Mouse (Mus musculus): ENCODE data around the gene Mical2.

Mical2 gene

DNA sequence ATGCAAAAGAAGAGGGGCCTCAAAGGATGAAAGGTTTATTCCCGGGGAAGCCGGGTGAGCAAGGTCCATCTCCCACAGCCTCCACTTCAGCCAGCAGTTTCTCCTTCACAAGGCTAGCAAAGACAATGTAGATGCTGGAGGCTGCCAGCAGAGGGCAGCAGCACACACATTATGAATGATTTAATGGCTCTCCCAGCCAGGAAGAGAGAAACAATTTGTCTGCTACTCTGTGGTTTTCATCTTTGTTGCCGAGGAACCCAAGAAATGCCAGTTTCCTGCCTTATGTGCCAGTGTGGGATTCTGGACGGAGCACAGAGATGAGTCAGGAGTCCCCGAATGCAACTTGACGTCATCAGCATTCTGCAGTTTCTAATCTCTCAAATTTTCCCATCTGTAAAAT is 174.5 kb downstream of the Mical2 start:
- peak; percentile 82 for DNase-seq (ENCODE audit: low spot score)

DNA sequence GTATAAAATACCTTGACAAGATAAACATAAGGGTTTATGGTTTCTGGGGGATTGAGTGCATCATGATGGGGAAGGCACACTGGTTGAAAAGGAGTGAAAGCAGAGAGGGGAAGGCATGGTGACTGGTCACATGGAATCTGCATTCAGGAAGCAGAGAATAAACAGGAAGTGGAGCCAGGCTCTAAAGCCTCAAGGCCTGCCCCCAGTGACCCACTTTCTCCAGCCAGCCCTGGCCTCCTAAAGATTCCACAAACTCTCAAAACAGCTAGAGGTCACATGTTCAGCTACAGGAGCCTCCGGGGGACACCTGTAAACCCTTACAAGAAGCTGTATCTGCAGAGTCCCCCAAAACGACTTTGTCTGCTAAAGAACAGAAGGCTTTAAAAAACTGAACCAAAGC is 179.4 kb downstream of the Mical2 start:
- DNase-seq (ENCODE audit: low spot score), result peak; percentile 17

DNA sequence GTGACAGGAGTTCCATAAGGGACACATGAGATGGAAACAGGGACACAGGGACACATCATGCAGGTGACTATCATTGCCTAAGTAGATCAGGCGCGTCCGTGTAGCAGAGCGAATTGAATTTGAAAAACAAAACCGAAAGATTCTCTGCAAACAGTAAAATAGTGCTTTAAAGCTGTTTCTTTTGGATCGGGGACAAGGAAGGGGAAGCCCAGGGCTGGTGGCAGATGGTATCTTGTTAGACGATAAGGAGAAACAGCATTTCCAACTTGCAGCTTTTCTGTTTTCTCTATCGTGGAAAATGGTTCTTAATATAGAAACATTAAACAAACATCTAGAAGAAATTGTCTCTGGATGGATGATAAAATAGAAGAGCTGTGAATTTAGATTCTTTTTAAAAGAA is 179.9 kb downstream of the Mical2 start:
- DNase-seq (ENCODE audit: low spot score), result peak; percentile 21

DNA sequence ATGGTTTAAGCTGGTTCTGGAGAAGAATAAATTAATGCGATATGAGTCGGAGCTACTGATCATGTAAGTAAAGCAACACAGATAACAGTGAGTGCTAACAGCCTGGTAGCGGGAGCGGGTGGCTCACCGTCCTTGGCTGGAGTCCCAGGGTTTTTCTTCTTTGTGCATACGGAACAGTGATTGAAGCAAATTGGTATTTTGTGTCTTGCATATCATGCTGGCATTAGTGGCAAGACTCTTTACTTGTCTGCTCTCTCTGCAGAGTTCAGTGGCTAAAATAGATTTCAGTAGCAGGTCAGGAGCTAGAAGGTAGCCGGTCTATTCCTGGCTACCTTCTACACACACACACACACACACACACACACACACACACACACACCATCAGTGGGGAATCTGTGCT is 181.9 kb downstream of the Mical2 start:
- peak; percentile 49 for DNase-seq (ENCODE audit: low spot score)

DNA sequence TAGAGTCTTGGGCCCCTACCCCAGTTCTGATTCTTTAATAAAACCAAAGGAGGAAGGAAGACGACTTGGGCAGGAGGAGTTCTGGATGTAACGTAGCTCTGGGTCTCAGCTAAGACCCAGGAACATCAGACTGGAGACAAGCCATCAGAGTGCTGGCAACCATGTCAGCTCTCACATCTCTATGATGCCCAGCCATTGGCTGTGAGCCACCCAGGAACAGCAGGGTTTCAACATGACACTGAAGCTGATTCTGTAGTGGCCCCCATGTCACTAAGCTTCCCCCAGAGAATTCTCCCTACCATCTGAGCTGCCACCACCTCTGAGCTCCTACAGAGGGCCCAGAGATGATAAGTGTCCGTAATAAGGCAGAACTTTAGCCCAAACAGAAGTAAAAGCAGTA is 184.3 kb downstream of the Mical2 start:
- no peak for DNase-seq (ENCODE audit: low spot score)

DNA sequence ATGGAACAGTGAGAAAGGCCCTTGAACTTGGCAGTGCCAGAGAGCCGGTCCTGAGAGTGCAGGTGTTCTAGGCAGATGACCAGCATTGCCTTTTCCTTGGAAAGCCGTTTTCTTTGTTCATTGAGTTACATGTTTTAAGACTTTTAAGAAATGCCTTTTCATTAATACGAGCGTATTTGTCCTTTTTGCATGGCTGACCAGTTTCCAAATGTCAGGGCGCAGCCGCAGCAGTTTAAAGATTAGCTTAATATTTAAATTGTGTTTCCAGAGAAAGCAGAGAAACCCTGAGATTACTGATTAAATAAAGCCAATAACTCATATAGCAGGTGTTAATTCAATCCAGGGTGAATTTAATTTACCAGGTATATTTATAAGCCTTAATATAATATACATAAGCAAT is 187.6 kb downstream of the Mical2 start:
- DNase-seq (ENCODE audit: low spot score), result no peak

DNA sequence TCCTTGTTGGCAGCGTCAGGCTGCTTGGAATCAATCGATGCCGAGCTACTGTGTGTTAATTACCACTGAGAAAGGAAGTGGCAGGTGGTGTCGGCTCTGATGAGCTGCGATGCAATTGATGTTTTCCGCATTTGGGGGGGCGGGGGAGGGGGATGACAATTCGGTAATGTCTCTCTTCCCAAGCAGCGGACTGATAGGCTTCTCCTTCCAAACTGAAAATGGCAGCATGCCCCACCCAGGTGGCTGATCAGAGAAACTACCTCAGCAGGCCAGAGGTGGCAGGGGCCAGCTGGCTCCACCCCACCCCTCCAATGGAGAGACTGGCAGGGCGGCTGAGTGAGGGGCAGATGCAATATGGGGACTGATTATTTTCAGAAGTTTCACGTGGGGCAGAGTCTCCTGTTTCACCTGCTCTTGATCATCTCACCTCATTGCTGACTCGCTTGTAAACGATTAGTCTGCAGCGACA is 190.4 kb downstream of the Mical2 start:
- no peak for DNase-seq (ENCODE audit: low spot score)

DNA sequence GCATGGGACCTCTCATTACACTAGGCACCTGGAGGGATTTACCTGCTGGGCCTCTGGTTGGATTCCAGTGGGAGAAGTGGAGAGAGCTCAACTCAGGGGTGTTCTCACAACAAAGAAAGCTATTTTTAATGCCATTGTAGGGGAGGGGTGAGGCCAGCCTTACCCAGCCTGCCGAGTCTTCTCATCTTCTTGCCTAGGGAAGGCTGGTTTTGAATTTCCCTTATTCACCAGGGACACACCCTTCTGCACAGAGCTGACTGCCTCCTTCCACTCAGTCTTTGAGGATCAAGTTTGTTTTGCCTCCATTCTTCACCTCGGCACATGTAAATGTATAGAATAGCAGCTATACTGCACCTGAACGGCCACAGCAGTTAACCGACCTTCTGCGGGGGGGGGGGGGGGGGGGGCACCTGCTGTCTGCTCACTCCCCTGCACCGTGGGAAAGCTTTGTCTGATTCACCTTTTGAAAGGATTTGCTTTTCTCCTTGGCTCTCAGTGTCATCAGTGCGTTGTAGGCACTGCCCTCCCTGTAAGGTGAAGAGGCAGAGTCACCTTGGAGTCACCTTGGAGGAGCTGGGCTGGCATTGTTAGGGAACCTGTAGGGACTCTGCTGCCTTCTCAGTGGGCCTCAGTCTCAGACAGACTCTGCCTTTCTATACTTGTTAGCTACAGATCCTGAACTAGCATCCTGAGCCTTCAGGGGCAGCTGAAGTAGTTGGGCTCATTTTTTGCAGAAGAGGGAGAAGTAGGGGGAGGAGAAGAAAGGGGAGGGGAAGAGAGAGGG is 191.3 kb downstream of the Mical2 start:
- no peak for DNase-seq (ENCODE audit: low spot score)

DNA sequence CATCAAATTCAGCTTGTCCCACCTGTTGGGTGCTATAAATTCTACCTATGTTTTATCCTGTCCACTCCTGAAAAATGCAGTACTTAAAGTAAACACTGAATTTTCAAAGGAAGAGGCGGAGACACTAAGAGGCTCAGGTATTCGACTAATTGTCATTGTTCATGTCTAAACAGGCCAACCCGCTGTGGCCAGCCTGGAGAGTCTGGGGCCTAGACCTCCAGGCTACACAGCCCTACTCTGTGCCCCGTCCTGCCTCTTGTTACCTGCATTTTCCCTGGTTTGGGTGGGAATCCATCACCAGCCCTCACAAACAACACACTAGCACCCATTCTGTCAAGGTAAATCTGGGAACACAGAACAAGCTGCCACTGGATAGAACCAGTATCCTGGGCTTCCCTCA is 191.9 kb downstream of the Mical2 start:
- no peak for DNase-seq (ENCODE audit: low spot score)

DNA sequence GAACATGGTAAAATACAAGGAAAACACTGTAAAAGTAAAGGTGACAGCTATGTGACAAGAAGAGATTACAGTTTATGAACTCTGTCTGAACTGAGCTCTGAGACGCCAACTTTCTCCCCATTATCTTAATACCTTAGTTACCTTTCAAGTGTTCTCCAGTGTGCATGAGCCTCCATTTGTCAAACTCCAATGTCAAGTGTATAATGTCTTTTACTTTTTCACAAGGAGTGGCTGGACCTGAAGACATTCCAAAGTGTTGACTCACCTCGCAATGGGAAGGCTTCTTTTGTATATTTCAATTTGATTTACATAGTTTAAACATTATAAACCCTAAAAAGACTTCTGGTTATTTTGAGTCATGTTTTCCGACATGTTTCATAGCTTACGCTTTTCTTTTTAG is 197.8 kb downstream of the Mical2 start:
- no peak for DNase-seq (ENCODE audit: low spot score)

DNA sequence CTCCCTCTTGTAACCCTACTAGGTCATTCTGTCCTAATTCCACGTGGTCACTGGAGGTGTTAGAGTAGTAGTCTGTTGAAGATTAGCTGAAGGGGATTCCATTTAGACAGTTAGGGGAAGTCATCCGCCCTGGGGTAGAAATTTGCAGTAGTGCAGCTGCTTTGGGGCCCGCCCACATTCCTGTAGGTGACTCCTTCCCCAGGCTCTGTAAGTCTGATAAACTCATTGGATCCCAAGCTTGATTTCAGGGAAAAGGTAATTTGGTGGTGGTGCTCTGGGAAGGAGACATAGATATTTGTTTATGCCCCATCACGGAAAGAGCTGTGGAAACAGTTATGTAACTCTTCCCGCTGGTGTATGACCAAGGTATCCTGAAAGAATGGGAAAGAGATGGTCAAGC is 201.2 kb downstream of the Mical2 start:
- DNase-seq (ENCODE audit: low spot score), result no peak

DNA sequence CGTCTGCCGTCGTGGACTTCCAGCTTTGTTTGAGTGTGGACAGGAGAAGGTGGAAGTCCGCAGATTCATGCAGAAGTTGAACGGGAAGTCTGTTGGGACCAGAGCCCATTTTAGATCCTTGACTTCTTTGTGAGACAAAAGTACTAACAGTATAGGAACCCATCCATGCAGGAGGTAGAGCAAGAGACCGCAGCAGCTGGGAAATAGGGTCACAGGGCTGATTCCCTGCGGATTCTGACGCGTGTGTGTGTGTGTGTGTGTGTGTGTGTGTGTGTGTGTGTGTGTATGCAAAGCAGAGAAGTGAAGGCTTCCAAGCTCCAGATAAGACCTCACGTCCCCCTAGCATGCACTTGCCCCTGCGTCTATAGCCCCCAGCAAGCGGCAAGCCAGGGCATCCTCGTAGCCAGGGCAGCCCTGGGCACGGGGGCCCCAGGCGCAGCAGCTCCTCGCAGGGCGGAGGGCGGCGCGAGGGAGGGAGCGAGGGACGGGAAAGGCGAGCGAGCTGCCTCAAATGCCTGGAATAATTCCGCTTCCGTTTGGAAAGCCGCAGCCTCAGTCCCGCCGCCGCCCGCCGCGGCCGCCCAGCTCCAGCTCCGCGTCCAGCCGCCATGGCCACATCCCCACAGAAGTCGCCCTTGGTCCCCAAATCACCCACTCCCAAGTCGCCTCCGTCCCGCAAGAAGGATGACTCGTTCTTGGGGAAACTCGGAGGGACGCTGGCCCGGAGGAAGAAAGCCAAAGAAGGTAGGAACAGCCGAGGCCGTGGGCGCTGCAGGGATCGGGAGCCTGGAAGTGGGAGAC is 201.9 kb downstream of the Mical2 start, which contains the start of gene Parva:
Gene Parva (plus strand): TSS at position 149 of the 801 bp plus-strand sequence.
- DNase-seq (ENCODE audit: low spot score), result peak; percentile 73

DNA sequence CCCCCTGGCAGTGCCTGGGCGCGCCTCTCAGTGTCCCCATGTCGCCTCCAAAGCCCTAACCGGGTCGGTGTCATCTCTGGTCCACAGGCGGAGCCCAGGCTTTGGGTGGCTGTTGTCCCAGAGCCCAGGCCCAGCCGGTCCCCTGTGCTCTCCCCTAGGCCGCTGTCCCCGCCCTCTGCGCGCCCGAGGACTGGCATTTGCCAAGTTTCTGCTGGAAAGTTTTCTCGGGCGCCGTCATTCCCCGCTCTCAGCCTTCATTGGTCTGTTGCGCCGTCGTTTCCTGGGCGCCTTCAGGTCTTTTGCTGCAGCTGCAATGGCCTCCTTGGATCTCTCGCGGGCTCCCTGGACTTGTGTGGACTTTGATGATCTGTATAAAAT is 202.5 kb downstream of the Mical2 start:
- peak; percentile 82 for DNase-seq (ENCODE audit: low spot score)

DNA sequence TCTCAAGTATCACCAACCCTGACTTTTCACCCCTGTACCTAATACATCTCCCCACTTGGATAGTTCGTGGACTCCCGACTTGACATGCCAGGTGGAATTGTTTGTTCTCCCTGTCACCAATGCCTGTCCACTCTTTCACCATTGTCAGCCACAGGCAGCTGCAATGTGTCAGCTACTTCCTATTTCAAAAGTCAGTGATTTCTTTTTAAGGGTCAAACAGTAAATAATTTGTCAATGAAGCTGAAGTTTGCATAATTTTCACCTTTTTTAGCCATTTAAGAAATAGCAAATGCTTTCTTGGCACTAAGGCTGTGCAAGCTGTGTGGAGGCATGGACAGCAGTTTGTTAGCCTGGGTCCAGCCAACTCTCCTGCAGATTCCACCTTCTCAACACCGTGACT is 214.2 kb downstream of the Mical2 start:
- DNase-seq (ENCODE audit: low spot score), result no peak

DNA sequence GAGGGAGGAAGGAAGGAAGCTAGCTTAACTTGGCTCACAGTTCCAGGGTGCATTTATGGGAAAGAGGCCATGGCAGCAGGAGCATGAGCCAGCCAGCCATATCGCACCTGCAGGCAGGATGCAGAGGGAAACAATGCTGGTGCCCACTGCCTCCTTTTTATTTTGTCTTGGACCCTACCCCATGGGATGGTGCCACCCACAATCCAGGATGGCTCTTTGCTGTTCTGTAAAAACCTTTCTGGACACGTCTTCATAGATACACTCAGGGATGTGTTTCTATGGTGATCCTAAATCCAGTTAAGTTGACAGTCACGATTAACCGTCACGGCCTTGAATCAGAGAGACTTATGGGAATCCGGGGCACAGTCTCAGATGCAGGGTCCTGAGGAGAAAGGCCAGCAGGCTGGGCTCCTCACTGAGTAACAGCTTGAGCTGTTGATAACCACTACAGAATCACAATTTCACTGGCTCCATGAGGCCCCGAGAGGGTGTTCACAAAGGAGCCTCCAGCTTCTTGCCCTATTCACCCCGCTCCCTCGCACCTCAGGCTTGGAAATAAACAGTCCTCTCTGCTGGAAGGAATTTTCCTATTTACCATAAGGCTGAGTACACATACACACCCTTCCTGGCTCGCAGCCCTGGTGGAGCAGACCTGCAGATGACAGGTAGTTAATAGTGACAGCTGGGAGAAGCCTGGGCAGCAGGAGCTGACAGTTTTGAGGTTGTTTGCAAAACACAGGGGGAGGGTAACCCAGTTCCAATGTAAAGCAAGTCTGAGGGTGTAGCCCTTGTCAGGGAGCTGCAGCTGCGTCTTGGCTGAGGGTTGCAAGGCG is 218.7 kb downstream of the Mical2 start:
- DNase-seq (ENCODE audit: low spot score), result no peak

DNA sequence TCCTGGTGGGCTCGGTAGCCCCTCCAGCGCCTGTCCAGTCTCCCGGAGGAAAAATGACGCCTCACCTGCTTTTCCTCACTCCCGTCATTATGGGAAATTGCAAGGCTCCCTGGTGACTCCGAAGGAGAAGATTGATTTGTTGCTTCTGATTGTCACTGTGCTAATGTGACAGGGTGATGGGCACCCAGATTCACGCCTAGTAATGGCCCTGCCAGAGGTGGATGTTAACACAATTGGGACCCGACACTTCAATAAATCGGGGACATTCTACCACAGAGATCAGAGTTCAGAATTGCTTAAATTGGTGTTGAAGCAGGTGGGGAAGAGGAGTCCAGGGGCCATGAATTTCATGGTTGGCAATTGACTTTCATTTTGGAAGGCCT is 219.3 kb downstream of the Mical2 start:
- no peak for DNase-seq (ENCODE audit: low spot score)

DNA sequence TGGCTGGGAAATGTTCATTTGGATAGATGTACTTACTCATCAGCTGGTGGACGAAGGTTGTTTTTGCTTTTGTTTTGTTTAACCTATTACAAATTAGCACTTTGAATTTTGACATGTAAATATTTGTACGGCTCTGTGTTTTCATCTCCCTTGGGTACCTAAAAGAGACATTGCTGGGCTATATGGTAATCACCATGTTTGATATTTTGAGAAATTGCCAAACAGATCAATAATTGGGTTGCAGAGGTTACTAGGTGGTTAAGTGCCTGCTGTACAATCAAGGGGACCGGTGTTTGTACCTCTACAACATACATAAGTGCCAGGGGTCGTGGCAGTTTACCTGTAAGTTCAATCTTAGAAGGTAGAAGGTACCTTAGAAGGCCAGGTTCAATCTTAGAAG is 220.8 kb downstream of the Mical2 start:
- DNase-seq (ENCODE audit: low spot score), result no peak

DNA sequence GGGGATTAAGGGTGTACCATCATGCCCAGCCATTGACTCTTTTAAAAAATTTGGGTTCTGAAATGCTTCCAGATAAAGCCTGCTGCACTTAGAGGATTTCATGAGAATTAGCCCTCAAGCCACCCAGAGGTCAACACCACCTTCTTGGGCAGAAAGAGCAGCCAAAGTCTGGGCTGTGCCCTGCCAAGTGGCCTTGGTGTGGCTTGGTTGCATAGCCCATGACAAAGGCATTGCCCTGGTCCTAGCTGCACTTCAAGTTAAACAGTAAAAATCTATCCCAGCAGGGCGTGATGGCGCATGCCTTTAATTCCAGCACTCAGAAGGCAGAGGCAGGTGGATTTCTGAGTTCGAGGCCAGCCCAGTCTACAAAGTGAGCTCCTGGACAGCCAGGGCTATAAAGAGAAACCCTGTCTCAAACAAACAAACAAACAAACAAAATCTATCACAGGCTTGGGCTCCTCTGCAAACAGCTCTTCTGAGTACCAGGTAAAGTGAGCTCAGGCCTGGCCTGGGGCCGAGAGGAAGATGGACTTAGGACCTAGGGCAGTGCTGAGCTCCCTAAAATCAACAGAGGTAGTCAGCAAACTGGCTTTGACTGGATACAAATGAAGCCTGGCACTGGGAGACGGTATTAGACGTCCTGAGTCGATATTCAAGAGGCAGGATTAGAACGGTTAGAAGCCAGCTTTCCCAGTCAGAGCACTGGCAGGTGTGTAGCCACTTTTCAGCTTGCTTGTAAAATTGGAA is 224.5 kb downstream of the Mical2 start:
- DNase-seq (ENCODE audit: low spot score), result no peak

DNA sequence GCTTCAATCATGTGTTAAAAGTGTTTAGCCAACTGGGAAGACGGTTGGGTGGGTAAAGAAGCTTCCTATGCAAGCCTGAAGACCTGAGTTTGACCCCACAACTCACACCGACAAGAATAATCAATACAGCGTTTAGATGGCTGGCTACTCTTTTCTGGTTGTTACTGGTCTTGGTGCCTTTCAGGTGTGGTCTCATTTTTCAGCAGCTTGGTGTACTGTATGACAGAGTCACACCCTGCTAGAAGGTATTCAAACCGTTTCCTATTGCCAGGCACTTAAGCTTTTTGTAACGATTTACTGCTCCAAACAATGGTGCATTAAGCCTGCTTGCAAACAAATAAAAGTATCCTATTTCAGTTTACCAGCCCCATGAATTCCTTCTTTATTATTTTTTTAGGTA is 226.8 kb downstream of the Mical2 start:
- DNase-seq (ENCODE audit: low spot score), result no peak

DNA sequence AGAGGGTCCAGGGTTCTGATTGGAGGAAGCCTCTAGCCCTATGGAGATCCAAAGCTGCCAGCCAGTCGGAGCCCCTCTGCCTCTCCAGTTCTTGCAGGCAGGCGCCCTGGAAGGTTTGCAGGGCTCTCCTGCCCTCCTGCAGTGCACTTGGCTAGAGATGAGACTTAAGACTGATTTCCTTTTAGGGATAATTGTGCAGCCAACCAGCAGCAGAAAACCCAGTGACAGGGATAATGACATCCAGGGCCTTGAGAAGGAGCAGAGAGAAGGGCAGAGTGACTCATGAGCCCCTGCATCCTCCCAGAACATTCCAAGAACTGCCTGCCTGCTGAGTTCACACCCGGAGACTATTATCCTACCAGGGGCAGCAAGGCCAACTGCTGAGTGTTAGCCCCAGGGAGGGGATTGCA is 228.2 kb downstream of the Mical2 start:
- DNase-seq (ENCODE audit: low spot score), result peak; percentile 73

DNA sequence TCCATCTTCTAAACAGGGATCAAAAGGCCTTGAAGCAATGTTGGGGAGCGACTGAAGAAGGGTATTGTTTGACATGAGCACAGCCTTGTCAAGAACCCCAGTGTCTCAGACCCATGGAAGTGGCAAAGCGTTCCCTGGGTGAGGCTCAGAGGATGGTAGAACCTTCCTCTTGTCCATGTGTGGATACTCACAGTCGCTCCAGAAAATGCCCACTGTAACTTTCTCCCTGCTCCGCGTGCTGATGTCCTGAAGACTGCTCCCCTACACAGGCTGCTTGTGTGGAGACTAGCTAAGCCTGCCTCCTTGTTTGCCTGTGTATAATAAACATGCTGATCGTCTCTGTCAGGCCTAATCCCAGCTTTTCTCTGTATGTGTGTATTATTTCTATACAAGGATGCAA is 228.7 kb downstream of the Mical2 start:
- no peak for DNase-seq (ENCODE audit: low spot score)

DNA sequence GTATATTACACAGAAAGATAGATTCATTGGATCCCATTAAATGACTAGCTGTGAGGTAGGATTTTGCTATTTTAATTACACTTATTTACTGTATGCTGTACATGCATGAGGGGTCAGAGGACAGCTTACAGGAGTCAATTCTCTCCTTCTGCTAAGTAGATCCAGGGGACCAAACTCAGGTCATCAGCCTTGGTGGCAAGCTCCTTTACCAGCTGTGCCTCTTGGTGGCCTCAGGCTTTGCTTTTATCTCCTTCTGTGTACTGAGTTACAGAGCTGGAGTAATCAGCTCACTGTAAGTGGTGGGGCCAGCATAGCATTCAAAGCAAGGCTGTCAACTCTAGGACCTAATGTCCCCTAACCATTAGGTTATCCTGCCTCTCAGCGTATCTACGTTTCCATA is 229.3 kb downstream of the Mical2 start:
- DNase-seq (ENCODE audit: low spot score), result no peak

All from MN1 (cell line).